ENCODE assay signal across 27 mouse cellular contexts in genomic region chrX:59080427-59080826, GRCm38 (mm10).
DNase-seq lines count a peak whose midpoint lies in the region; ATAC-seq and TF ChIP-seq lines count a peak whose summit lies in the region.
"Had no signal": no experiment of that assay in that cellular context is flagged by ENCODE, and none has a peak within 500 bp of the region (broad histone marks: within the 10 kb centered on the region; RNA-seq: fewer than 3 reads in every experiment).

No protein-coding gene starts in this region.

- TF ChIP-seq POLR2A in brain, embryonic 14.5 days (IDR thresholded peaks at IDR 0.05; ENCODE audit: borderline replicate concordance, extremely low read depth, insufficient read depth, insufficient read length, poor library complexity, severe bottlenecking): no peak

- no peak overlapping the region for H3K27ac ChIP-seq in forebrain, embryonic 13.5 days
- H3K27ac ChIP-seq in forebrain, embryonic 12.5 days: no peak overlapping the region
- H3K27ac ChIP-seq in forebrain, embryonic 16.5 days (ENCODE audit: low read length): no peak overlapping the region
- H3K27ac ChIP-seq in forebrain, embryonic 10.5 days: no peak overlapping the region
- no peak overlapping the region for H3K27ac ChIP-seq in midbrain, embryonic 11.5 days (ENCODE audit: low read depth, low read length)
- H3K27ac ChIP-seq in midbrain, embryonic 13.5 days: no peak overlapping the region
- H3K27ac ChIP-seq: embryonic facial prominence, embryonic 13.5 days; embryonic facial prominence, embryonic 15.5 days had no signal

- peak; percentile 65; the same call in 1 of the 2 replicates for ATAC-seq in forebrain, embryonic 13.5 days
- no peak; the same call in 1 of the 2 replicates for ATAC-seq in forebrain, embryonic 12.5 days (ENCODE audit: low FRiP score)
- ATAC-seq in forebrain, embryonic 16.5 days: peak; percentile 58; the same call in 1 of the 2 replicates
- ATAC-seq in midbrain, embryonic 11.5 days (ENCODE audit: low FRiP score): peak; percentile 68; the same call in 1 of the 2 replicates
- ATAC-seq in midbrain, embryonic 13.5 days: no peak
- ATAC-seq: activated CD4-positive, CD25-positive, alpha-beta regulatory T cell, adult 4 months; CD4-positive, CD25-positive, alpha-beta regulatory T cell, adult 4 months; forebrain, embryonic 15.5 days; Patski had no signal

- no peaks in the 10 kb centered on the region for H3K36me3 ChIP-seq in forebrain, embryonic 13.5 days (ENCODE audit: poor library complexity, severe bottlenecking)
- H3K36me3 ChIP-seq in forebrain, embryonic 12.5 days (replicated peaks): no peaks in the 10 kb centered on the region
- no peaks in the 10 kb centered on the region for H3K36me3 ChIP-seq in forebrain, embryonic 16.5 days (ENCODE audit: control insufficient read depth, insufficient read depth)
- H3K36me3 ChIP-seq in forebrain, embryonic 10.5 days (replicated peaks): no peaks in the 10 kb centered on the region
- H3K36me3 ChIP-seq in midbrain, embryonic 11.5 days (ENCODE audit: control insufficient read depth, insufficient read depth, low read length): no peaks in the 10 kb centered on the region
- H3K36me3 ChIP-seq in midbrain, embryonic 13.5 days: no peaks in the 10 kb centered on the region
- H3K36me3 ChIP-seq: embryonic facial prominence, embryonic 13.5 days; embryonic facial prominence, embryonic 15.5 days; forebrain, embryonic 15.5 days; G1E had no signal

- H3K4me2 ChIP-seq in forebrain, embryonic 13.5 days: no peak overlapping the region
- H3K4me2 ChIP-seq in forebrain, embryonic 12.5 days: no peak overlapping the region
- H3K4me2 ChIP-seq in forebrain, embryonic 16.5 days (ENCODE audit: low read length): no peak overlapping the region
- no peak overlapping the region for H3K4me2 ChIP-seq in midbrain, embryonic 11.5 days
- H3K4me2 ChIP-seq in midbrain, embryonic 13.5 days (replicated peaks): no peak overlapping the region
- H3K4me2 ChIP-seq: embryonic facial prominence, embryonic 13.5 days; embryonic facial prominence, embryonic 15.5 days; forebrain, embryonic 15.5 days had no signal

- H3K4me1 ChIP-seq in forebrain, embryonic 13.5 days: no peaks in the 10 kb centered on the region
- H3K4me1 ChIP-seq in forebrain, embryonic 12.5 days: no peaks in the 10 kb centered on the region
- no peaks in the 10 kb centered on the region for H3K4me1 ChIP-seq in forebrain, embryonic 16.5 days (replicated peaks; ENCODE audit: control insufficient read depth, insufficient read depth, low read length)
- no peaks in the 10 kb centered on the region for H3K4me1 ChIP-seq in forebrain, embryonic 10.5 days
- no peaks in the 10 kb centered on the region for H3K4me1 ChIP-seq in midbrain, embryonic 11.5 days (ENCODE audit: control insufficient read depth, insufficient read depth, low read length)
- H3K4me1 ChIP-seq in midbrain, embryonic 13.5 days (replicated peaks): no peaks in the 10 kb centered on the region
- H3K4me1 ChIP-seq: embryonic facial prominence, embryonic 13.5 days; embryonic facial prominence, embryonic 15.5 days; forebrain, embryonic 15.5 days had no signal

- H3K9me3 ChIP-seq in forebrain, embryonic 13.5 days (replicated peaks): no peaks in the 10 kb centered on the region
- H3K9me3 ChIP-seq in forebrain, embryonic 12.5 days: no peaks in the 10 kb centered on the region
- no peaks in the 10 kb centered on the region for H3K9me3 ChIP-seq in forebrain, embryonic 16.5 days (ENCODE audit: control insufficient read depth, low read length)
- H3K9me3 ChIP-seq in forebrain, embryonic 10.5 days: no peaks in the 10 kb centered on the region
- no peaks in the 10 kb centered on the region for H3K9me3 ChIP-seq in midbrain, embryonic 11.5 days (ENCODE audit: control insufficient read depth, low read length)
- H3K9me3 ChIP-seq in midbrain, embryonic 13.5 days: no peaks in the 10 kb centered on the region
- H3K9me3 ChIP-seq: embryonic facial prominence, embryonic 13.5 days; embryonic facial prominence, embryonic 15.5 days; forebrain, embryonic 15.5 days; G1E had no signal

- no peak for TF ChIP-seq CTCF in brain, embryonic 14.5 days (IDR thresholded peaks at IDR 0.05; ENCODE audit: borderline replicate concordance, extremely low read depth, insufficient read depth, insufficient read length)

- DNase-seq in forebrain, embryonic 10.5 days (ENCODE audit: extremely low spot score, low spot score): no peak
- DNase-seq in midbrain, embryonic 11.5 days (ENCODE audit: low spot score, missing footprints): no peak
- peak; percentile 61 for DNase-seq in brain, embryonic 14.5 days (ENCODE audit: low read depth)
- DNase-seq: adrenal gland, adult 8-10 months; adrenal gland, postnatal 14 days; adrenal gland, postnatal 36 days; B cell, adult 2 months; cerebellum, adult 11 months; cerebellum, adult 18-20 months; cerebellum, adult 8-10 months; cerebellum, adult 9-11 months; cerebellum, postnatal 14 days; cerebellum, postnatal 36 days; embryo, embryonic 11 days had no signal

- no peak overlapping the region for H3K9ac ChIP-seq in forebrain, embryonic 13.5 days
- H3K9ac ChIP-seq in forebrain, embryonic 12.5 days: no peak overlapping the region
- no peak overlapping the region for H3K9ac ChIP-seq in forebrain, embryonic 16.5 days (replicated peaks; ENCODE audit: low read depth, low read length)
- no peak overlapping the region for H3K9ac ChIP-seq in midbrain, embryonic 11.5 days (ENCODE audit: low read length)
- no peak overlapping the region for H3K9ac ChIP-seq in midbrain, embryonic 13.5 days (replicated peaks)
- H3K9ac ChIP-seq: embryonic facial prominence, embryonic 13.5 days; embryonic facial prominence, embryonic 15.5 days; forebrain, embryonic 15.5 days had no signal

- H3K4me3 ChIP-seq in forebrain, embryonic 13.5 days: no peak overlapping the region
- H3K4me3 ChIP-seq in forebrain, embryonic 12.5 days (replicated peaks): no peak overlapping the region
- no peak overlapping the region for H3K4me3 ChIP-seq in forebrain, embryonic 16.5 days (replicated peaks; ENCODE audit: low read length)
- H3K4me3 ChIP-seq in forebrain, embryonic 10.5 days: no peak overlapping the region
- no peak overlapping the region for H3K4me3 ChIP-seq in midbrain, embryonic 11.5 days (ENCODE audit: low read depth, low read length)
- H3K4me3 ChIP-seq in midbrain, embryonic 13.5 days (replicated peaks): no peak overlapping the region
- H3K4me3 ChIP-seq: embryonic facial prominence, embryonic 13.5 days; embryonic facial prominence, embryonic 15.5 days; erythroblast, embryonic 14.5 days; forebrain, embryonic 15.5 days had no signal

- no peaks in the 10 kb centered on the region for H3K27me3 ChIP-seq in forebrain, embryonic 13.5 days
- H3K27me3 ChIP-seq in forebrain, embryonic 12.5 days: no peaks in the 10 kb centered on the region
- no peaks in the 10 kb centered on the region for H3K27me3 ChIP-seq in forebrain, embryonic 16.5 days (replicated peaks; ENCODE audit: control insufficient read depth, insufficient read depth, low read length)
- H3K27me3 ChIP-seq in forebrain, embryonic 10.5 days (ENCODE audit: poor library complexity, severe bottlenecking): no peaks in the 10 kb centered on the region
- H3K27me3 ChIP-seq in midbrain, embryonic 11.5 days (ENCODE audit: control insufficient read depth, insufficient read depth, low read length): no peaks in the 10 kb centered on the region
- H3K27me3 ChIP-seq in midbrain, embryonic 13.5 days: no peaks in the 10 kb centered on the region
- H3K27me3 ChIP-seq: CH12.LX; embryonic facial prominence, embryonic 13.5 days; embryonic facial prominence, embryonic 15.5 days; forebrain, embryonic 15.5 days had no signal

Comparison
In these comparisons a context has a peak if more than half of its experiments do, and no peak if none do; other contexts are left out.
1. ATAC-seq: peak in forebrain, embryonic 13.5 days (single experiment), forebrain, embryonic 16.5 days (single experiment) and midbrain, embryonic 11.5 days (single experiment); none in forebrain, embryonic 12.5 days (single experiment) and midbrain, embryonic 13.5 days (single experiment).